Mouse (Mus musculus) heart, embryonic 16.5 days (tissue): Measurements from ENCODE around the gene Dpysl5. TPM values are rescaled to one million over a fixed set of nuclear protein-coding genes. Genes with fewer than 3 reads are reported as not detected.
"Not testable (repeated sequence)": the region's sequence is repeated elsewhere in the genome, so short reads cannot be mapped to it uniquely, and the experiment has no call there.

Source experiments
- ATAC-seq: fragments of 200-750 bp; cut with Nextera tagmentation; replicated peaks from 2 replicates; pipeline ENCODE4 v1.8.0; 2017; ENCODE audit warnings: moderate number of reproducible peaks; ENCODE audit not compliant: insufficient read depth, low FRiP score; ENCODE audit errors: extremely low read depth
- H3K27ac ChIP-seq: fragments of 300-500 bp; sonication (generic); 2 replicates; pipeline ENCODE4 v1.5.1; 2014; ENCODE audit warnings: mild to moderate bottlenecking, low read length, control low read depth, moderate library complexity
- H3K27me3 ChIP-seq: fragments of 300-500 bp; sonication (generic); 2 replicates; pipeline ENCODE4 v1.6.1; 2014; ENCODE audit warnings: low read length, mixed read lengths; ENCODE audit not compliant: control insufficient read depth, insufficient read depth
- H3K36me3 ChIP-seq: fragments of 300-500 bp; sonication (generic); 2 replicates; pipeline ENCODE4 v1.6.1; 2014; ENCODE audit not compliant: control insufficient read depth, insufficient read depth
- H3K4me1 ChIP-seq: fragments of 300-500 bp; sonication (generic); 2 replicates; pipeline ENCODE4 v1.6.1; 2014; ENCODE audit warnings: low read length, mixed read lengths; ENCODE audit not compliant: control insufficient read depth, insufficient read depth
- H3K4me2 ChIP-seq: fragments of 300-500 bp; sonication (generic); 2 replicates; pipeline ENCODE4 v1.6.1; 2014; ENCODE audit warnings: low read depth, mild to moderate bottlenecking, control low read depth, low read length
- H3K4me3 ChIP-seq: fragments of 300-500 bp; sonication (generic); 2 replicates; pipeline ENCODE4 v1.5.1; 2014; ENCODE audit warnings: mild to moderate bottlenecking, control low read depth, low read length
- H3K9ac ChIP-seq: fragments of 300-500 bp; sonication (generic); 2 replicates; pipeline ENCODE4 v1.6.1; 2014; ENCODE audit warnings: low read length, control low read depth
- H3K9me3 ChIP-seq: fragments of 300-500 bp; sonication (generic); replicated peaks from 2 replicates; pipeline ENCODE4 v1.6.1; 2016; ENCODE audit warnings: low read length; ENCODE audit not compliant: control insufficient read depth
- WGBS: fragments of 180-500 bp; shearing (Covaris S2); extraction: QIAGEN DNeasy Blood & Tissue Kit; methylation state at CpG from one replicate; pipeline ENCODE4 v1.1.7; 2014; 5-methylcytosine and 5-hydroxymethylcytosine counted together
- polyA plus RNA-seq: library from polyadenylated mRNA; unstranded; fragments of >200 nt; fragmentation: Nextera tagmentation; extraction: Ambion mirVana; gene quantifications from 2 replicates; pipeline ENCODE4 v1.2.1, GENCODE M21; 2015

The Dpysl5 gene
- polyA plus RNA-seq, 1 experiment from 2014 or later: 2.2 TPM

GRCm38 (mm10) chr5:30686781-30687180, 24.6 kb upstream of the Dpysl5 start:
- H3K27ac ChIP-seq: no peak overlapping the region
- no peaks in the 10 kb centered on the region for H3K36me3 ChIP-seq
- H3K4me1 ChIP-seq: no peaks in the 10 kb centered on the region
- no peak for ATAC-seq
- H3K4me2 ChIP-seq: no peak overlapping the region
- no peaks in the 10 kb centered on the region for H3K27me3 ChIP-seq
- no peak overlapping the region for H3K9ac ChIP-seq
- no peak overlapping the region for H3K4me3 ChIP-seq
- H3K9me3 ChIP-seq: no peaks in the 10 kb centered on the region
- WGBS: 48% methylated on average over 3 of the region's 3 CpGs

DNA sequence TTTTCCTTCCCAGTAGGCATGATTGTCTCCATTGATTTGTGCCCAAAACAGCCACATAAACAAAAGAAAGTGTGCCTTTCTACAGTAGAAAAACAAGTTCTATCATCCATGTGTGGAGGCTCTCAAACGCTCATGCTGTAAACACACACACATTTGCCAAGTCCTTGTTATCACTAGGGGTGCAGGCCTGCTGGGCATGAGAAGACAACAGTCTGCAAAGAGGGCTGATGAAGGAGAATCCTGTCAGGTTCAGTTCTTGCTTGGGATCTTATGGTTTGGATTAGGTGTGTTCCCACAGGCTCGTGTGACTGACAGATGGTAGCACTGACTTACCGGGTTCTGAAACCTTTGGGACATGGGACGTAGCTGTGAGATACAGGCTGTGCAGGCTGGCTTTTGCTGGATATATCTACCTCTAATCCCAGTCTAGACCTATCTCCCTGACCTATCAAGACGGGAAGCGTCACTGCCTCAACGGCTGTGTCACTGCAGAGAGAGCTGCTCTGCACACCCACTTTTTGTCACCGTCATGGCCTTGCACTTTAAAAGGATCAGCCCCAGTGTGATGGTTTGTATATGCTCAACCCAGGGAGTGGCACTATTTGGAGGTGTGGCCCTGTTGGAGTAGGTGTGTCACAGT, 10.9 kb upstream of the Dpysl5 start:
- H3K9me3 ChIP-seq: no peaks in the 10 kb centered on the region
- no peaks in the 10 kb centered on the region; the same call in 1 of the 2 replicates for H3K27me3 ChIP-seq
- H3K4me3 ChIP-seq: no peak overlapping the region
- no peak for ATAC-seq
- 71% methylated on average over 8 of the region's 8 CpGs for WGBS
- H3K4me1 ChIP-seq: no peaks in the 10 kb centered on the region
- no peak overlapping the region for H3K27ac ChIP-seq
- H3K4me2 ChIP-seq: no peak overlapping the region
- no peak overlapping the region for H3K9ac ChIP-seq
- no peaks in the 10 kb centered on the region for H3K36me3 ChIP-seq

GRCm38 (mm10) chr5:30701373-30701772, 10.0 kb upstream of the Dpysl5 start:
- not testable (repeated sequence) for H3K27ac ChIP-seq, ATAC-seq
- WGBS: 37% methylated on average over 4 of the region's 4 CpGs

GRCm38 (mm10) chr5:30701866-30702265, 9.5 kb upstream of the Dpysl5 start:
- 79% methylated on average over 3 of the region's 3 CpGs for WGBS

More at GRCm38 (mm10) chr5:30701373-30701772, 10.0 kb upstream of the Dpysl5 start:
- not testable (repeated sequence) for H3K27me3 ChIP-seq, H3K9ac ChIP-seq, H3K4me2 ChIP-seq, H3K36me3 ChIP-seq, H3K4me3 ChIP-seq, H3K9me3 ChIP-seq, H3K4me1 ChIP-seq

GRCm38 (mm10) chr5:30709744-30710383, 1.5 kb upstream of the Dpysl5 start:
- whole genome bisulfite sequencing: 11% methylated on average over 13 of the region's 13 CpGs
- no peak overlapping the region for H3K27ac ChIP-seq
- H3K36me3 ChIP-seq: no peaks in the 10 kb centered on the region
- H3K9ac ChIP-seq: no peak overlapping the region
- no peak overlapping the region for H3K4me3 ChIP-seq
- peaks cover 26% of the 10 kb centered on the region for H3K4me1 ChIP-seq
- peaks cover 58% of the 10 kb centered on the region for H3K27me3 ChIP-seq
- 0 out of 2 replicates have a peak, but pooled peaks have one; percentile 11 for ATAC-seq
- no peak overlapping the region for H3K4me2 ChIP-seq
- H3K9me3 ChIP-seq: no peaks in the 10 kb centered on the region

More at GRCm38 (mm10) chr5:30701866-30702265, 9.5 kb upstream of the Dpysl5 start:
- H3K4me3 ChIP-seq: no peak overlapping the region
- H3K9me3 ChIP-seq: no peaks in the 10 kb centered on the region
- H3K27me3 ChIP-seq: no peaks in the 10 kb centered on the region; the same call in 1 of the 2 replicates
- no peak overlapping the region for H3K9ac ChIP-seq
- ATAC-seq: no peak
- no peak overlapping the region for H3K4me2 ChIP-seq
- H3K36me3 ChIP-seq: no peaks in the 10 kb centered on the region
- H3K27ac ChIP-seq: no peak overlapping the region
- H3K4me1 ChIP-seq: no peaks in the 10 kb centered on the region

DNA sequence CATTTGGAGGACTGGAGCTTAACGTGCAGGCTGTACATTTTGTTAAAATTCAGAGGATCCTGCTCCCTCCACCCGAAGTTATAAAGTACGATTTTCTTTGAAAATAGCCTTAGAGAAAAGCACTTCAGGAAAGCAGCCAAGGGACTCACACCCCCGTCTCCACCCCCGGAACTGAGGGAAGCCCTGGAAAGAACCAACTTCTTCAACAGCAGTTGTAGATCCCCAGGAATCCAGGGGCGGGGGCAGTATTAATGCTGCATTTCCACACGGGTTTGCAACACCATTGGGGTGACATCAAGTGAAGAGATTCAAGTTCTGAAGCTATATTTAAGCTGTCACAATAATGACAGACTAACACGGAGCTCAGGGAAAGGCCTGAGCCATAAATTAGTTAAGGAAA, 878 bp upstream of the Dpysl5 start:
- H3K4me1 ChIP-seq: peaks cover 26% of the 10 kb centered on the region
- H3K27ac ChIP-seq: no peak overlapping the region
- ATAC-seq: no peak
- peaks cover 64% of the 10 kb centered on the region for H3K27me3 ChIP-seq
- H3K9ac ChIP-seq: no peak overlapping the region
- no peak overlapping the region for H3K4me3 ChIP-seq
- WGBS: 24% methylated on average over 8 of the region's 8 CpGs
- H3K36me3 ChIP-seq: no peaks in the 10 kb centered on the region
- no peaks in the 10 kb centered on the region for H3K9me3 ChIP-seq
- peak overlapping the region; percentile 95; the same call in 1 of the 2 replicates for H3K4me2 ChIP-seq

- no peak for ATAC-seq
- Histone ChIP-seq H3K9me3 (no peaks in the 10 kb centered on the region), H3K4me3 (peak overlapping the region; percentile 60), H3K27ac (no peak overlapping the region), H3K27me3 (peaks cover 73% of the 10 kb centered on the region), H3K9ac (peak overlapping the region; percentile 57), H3K4me2 (peak overlapping the region; percentile 95), H3K4me1 (peaks cover 26% of the 10 kb centered on the region), H3K36me3 (no peaks in the 10 kb centered on the region)
- under 1% methylated on average over 14 of the region's 14 CpGs for WGBS
Measured at GRCm38 (mm10) chr5:30712002-30712390, 632 bp downstream of the Dpysl5 start.

DNA sequence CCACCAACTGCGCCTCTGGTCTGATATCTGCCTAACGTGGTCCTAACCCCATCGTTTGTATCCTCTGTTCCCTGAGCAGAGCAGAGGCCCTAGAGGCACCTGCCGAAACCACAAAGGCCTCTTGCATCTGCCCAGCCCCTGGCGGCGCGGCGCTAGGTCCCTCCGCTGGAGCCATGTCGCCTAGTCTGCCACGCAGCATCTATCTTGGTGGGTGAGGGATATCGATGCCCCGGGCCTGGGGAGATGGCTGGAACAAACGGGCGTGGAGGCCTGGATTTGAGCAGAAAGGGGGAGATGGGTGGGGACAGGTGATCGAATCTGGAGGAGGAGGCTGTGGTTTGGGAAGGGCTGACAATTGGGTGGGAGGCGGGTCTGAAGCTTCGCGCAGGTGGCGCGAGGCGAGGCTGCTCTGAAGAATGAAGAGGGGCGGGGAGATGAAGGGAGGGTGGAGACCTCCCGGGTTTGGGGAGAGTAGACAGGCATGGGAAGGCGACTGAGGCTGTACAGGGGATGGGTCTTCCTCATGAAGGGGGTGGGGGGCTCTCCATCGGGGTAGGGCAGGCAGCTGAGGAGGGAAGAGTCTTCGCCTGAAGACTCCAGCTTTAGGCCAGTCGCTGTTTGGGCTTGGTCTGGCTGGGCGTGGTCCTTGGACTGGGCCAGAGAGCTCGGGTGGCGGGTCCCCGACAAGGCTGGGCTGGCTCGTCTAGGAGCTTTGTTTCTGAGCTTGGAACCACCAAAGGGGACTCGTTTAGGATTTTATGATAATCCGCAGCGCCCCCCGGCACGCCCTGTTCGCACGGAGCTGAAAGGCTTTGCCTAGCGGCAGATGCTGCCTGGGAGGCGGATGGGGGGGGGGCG, 1.3 kb downstream of the Dpysl5 start:
- no peak overlapping the region for H3K27ac ChIP-seq
- H3K9ac ChIP-seq: peak overlapping the region; percentile 57
- peak overlapping the region; percentile 60 for H3K4me3 ChIP-seq
- peaks cover 26% of the 10 kb centered on the region for H3K4me1 ChIP-seq
- peak overlapping the region; percentile 95 for H3K4me2 ChIP-seq
- ATAC-seq: no peak
- H3K27me3 ChIP-seq: peaks cover 71% of the 10 kb centered on the region
- H3K36me3 ChIP-seq: no peaks in the 10 kb centered on the region
- WGBS: under 1% methylated on average over 43 of the region's 43 CpGs
- no peaks in the 10 kb centered on the region for H3K9me3 ChIP-seq

- H3K27me3 ChIP-seq: peaks cover 67% of the 10 kb centered on the region
- peak overlapping the region; percentile 95 for H3K4me2 ChIP-seq
- H3K36me3 ChIP-seq: no peaks in the 10 kb centered on the region
- H3K9me3 ChIP-seq: no peaks in the 10 kb centered on the region
- WGBS: under 1% methylated on average over 20 of the region's 20 CpGs
- no peak overlapping the region for H3K27ac ChIP-seq
- H3K4me3 ChIP-seq: peak overlapping the region; percentile 60
- peaks cover 26% of the 10 kb centered on the region for H3K4me1 ChIP-seq
- peak overlapping the region; percentile 51 for H3K9ac ChIP-seq
- no peak for ATAC-seq
Measured at GRCm38 (mm10) chr5:30713299-30713675, 1.9 kb downstream of the Dpysl5 start.
